Mouse (Mus musculus): ENCODE measurements at regions not wholly inside any gene's neighbourhood (a gene's known extent, or its start where the extent isn't known, plus 50 kb on each side); places are given as distances from the start of the nearest gene placed in this dataset.

DNA sequence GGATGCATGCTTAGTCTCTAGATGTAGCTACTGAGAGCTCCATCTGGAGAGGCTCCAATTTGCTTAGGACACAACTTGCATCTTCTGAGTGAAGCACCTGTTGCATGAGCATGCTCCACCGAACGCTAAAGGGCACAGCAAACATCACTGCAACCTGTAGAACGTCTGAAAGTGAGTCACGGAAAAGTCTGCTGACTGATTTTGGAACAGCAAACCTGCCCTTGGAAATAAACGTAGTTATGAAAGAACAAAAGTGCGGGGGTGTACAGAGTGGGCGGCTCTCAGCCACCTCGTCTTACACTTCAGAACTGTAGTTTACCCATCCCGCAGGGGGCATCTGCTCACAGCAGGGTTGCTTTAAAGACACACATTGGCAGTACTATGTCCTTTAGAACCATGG, 97.0 kb upstream of the Rxylt1 start:
- peak; percentile 27 for DNase-seq (ENCODE audit: low read depth, low spot score)

DNA sequence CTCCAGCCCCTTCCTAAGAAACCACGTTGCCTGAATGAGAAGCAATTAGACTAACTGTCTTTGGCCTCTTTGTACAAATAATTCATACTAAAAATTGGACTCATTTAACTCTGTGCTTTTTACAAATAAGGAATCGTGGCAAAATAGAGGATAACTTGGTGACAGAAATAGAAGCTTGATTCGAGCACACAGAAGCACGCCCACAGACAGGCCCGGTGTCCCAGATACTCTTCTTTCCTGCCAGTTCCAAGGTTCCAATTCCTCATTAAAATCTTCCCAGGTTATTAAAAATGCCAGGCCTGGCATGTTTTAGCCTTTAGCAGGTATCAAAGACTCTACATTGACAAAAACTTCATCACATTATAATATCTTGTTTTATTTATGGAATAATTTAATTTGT, 96.2 kb upstream of the Rxylt1 start:
- peak; percentile 79 for DNase-seq (ENCODE audit: low read depth, low spot score)

DNA sequence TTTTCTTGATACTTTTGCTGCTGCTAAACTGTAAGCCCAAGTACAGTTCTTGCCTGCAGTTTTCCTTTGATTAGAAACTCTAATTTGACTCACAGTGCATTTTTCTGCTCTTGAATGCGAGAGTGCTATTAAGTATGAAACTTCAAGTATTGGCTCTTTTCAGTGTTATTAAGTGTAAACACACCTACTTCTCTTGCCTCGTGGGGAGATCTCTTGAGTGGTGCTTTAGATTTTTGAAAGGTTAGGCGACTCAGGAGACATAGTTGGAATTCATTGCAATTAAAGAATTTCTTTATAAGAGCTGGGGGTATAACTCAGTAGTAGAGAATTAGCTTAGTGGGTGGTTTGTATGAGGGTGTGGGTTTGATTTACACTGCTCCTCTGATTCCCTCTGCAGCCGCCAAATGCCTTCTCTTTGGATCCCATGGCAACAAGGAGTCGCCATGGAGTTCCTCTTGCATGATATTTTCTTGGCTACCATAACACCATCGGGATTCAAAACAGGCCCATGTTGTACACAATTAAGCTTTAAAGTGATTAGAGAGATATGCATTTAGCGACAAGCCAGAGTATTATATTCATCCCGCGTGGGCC, 88.1 kb upstream of the Rxylt1 start:
- peak; percentile 42 for DNase-seq (ENCODE audit: low read depth, low spot score)

DNA sequence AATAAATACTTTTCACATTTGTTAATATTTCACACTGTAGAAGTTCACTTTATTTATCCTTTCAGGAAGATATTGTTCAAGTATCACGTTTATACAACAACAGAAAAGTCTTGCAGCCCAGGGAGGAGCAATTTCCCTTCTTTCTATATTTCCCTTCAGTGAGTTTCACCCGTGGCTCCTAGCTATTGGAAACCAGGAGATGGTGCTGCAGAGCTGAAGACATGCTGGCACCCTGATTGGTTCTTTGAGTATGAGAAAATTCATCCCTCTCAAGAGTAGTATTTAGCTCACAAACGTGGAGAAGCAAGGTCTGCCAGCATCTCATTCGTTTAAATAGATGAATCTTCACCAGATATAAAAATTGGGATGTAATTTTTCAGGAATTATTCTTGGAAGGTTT, 85.9 kb upstream of the Rxylt1 start:
- peak; percentile 67 for DNase-seq (ENCODE audit: low read depth, low spot score)

- DNase-seq (ENCODE audit: low read depth, low spot score), result no peak
Observed at GRCm38 (mm10) chr10:122149038-122149437, 51.9 kb upstream of the Rxylt1 start.

DNA sequence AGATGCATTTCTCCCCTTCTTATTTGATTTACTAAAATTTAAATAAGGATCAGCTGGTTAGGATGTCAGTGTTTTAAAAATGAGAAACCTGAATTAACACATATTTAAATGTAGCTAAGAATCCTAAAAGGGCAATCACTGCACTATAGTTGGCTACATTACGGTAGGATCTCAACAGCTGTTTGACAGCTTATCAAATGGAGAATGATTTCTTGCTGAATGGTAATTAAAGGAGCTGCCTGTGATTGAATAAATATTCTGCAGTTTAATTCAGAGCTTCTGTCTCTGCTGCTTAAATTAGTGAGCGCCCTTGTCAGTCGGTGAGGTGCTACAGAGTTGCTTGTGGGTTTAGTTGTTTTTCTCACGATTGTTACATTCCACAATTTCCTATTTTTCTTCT, 51.4 kb upstream of the Rxylt1 start:
- DNase-seq (ENCODE audit: low read depth, low spot score), result no peak
